Mouse (Mus musculus) forelimb bud, embryonic 11.5 days (tissue): Measurements from ENCODE around the gene Gstm3.

ENCODE experiments used
- DNase-seq: peaks from one replicate; pipeline ENCODE4 v3.0.0-alpha.2; 2012; ENCODE audit warnings: low read depth, low spot score

The Gstm3 gene

DNA sequence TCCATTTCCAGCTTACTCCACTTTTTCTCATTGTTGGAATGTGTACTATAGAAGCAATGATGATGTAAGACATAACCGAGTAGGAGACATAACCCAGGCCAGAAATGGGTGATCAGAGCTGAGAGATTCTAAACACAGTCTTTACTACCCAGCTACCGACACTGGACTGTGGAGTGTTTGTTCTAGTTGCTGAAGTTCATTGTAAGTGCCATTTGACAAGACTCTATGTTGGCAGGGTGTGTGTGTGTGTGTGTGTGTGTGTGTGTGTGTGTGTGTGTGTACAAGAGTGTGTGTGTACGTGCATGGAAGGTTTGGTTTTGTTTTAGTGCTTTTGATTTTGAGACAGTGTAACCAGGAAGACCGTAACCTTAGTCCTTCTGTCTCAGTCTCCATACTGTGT lies 39.4 kb downstream of the Gstm3 start:
- no peak for DNase-seq

DNA sequence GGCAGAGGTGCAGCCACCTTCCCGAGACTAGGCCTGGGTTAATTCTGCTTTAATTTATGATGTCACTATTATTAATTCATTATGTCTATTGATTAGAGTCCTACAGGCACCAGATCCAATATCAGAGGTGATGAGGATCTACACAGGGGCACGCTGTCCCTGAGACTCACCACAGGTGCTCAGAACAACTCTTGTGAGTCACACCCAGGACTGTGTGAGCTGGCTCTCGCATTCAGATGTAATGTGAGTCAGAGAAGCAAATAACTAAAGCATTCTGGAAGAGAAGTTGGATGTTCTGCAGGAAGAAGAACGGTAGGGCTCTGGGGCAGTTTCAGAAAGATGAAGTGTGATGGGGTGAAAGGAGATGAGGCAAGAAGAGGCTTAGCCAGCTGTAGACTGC lies 39.8 kb downstream of the Gstm3 start:
- no peak for DNase-seq

DNA sequence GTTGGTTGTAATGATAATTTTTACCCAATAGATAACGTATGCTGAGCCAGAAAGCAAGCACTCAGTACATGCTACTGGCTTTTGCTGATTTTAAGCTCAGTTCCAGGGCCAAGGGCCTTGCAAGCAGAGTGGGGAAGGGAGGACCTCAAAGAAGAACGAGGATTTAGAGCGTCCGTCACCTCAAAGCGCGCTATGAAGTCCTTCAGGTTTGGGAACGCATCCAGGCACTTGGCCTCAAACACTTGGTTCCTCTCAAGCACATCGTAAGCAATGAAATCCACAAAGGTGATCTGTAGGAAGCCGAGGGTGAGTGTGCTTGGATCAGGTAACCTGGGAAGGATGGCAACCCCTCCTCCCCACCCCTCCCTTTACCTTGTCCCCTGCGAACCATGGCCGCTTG lies 40.4 kb downstream of the Gstm3 start:
- DNase-seq, result no peak

DNA sequence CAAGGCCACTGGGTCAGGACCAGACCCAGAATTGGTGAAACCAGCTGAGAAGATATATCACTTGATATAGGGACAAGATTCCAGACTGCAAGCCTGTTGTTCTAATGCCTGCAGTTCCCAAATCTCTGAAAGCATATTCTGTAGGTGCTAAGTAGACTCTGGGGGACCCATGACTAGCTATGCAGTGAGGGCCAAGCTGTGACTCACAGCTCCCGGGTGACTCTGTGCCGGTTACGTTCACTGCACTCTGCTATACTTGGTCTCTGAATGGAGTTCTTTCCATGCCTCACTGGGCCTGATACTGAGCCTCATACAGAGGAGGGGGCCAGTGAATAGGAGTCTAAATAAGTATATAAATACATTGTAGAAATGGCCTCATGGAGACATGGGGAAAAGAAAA lies 41.2 kb downstream of the Gstm3 start:
- DNase-seq, result no peak

DNA sequence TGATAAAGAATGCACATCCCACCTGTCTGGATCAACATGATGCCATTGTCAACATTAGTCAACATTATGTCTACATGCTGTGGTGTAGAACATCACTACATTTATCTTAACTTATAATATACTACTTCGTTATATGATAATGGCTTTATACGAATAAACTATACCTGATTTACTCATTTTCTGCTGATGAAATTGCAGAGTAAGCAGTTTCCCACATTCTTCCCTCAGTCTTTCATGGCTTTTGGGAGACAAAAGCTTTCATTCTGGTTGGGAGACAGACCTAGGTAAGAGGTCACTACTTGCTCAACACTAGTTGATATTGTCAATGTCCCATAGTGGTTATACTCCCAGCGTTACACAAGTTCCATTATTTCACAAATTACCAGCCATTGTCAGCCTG lies 43.7 kb downstream of the Gstm3 start:
- DNase-seq, result no peak

DNA sequence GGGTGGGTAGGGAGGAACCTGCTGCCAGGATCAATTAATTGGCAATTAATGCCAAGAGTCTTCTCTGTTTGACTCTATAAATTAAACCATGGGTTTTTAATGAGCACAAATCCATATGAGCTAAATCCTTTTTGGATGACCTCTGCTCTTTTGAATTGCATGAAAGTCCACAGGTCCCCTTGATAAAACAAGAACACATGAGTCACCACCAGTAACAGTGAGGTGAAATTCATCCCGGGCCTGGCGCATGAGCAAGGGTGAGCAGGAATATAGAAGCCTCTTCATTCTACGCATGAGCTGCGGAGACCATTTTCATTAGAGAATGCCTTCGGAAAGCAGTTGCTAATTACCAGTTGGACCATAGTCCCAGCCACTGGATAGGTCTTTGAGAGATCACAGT lies 48.7 kb downstream of the Gstm3 start:
- no peak for DNase-seq

DNA sequence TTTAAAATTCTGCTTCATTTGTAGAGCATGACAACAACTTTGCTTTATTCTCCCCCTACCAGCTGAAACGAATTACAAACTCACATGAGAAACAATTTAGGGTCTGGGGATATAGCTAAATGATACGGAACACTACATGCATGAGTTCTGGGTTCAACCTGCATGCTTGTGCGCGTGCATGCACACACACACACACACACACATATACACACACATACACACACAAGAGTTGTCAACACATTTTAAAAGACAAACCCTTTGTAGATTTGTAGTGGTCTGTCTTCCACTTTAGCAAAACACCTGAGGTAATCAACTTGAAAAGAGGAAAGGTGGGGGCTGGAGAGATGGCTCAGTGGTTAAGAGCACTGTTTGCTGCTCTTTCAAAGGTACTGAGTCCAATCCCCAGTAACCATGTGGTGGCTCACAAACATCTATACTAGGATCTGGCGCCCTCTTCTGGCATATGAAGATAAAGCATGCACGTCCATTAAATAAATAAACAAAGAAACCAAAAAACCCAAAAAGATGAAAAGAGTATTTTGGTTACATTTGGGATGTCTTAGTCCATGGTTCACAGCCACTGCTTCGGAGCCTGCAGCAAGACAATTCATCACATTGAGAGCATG lies 51.2 kb downstream of the Gstm3 start:
- DNase-seq, result peak; percentile 75

DNA sequence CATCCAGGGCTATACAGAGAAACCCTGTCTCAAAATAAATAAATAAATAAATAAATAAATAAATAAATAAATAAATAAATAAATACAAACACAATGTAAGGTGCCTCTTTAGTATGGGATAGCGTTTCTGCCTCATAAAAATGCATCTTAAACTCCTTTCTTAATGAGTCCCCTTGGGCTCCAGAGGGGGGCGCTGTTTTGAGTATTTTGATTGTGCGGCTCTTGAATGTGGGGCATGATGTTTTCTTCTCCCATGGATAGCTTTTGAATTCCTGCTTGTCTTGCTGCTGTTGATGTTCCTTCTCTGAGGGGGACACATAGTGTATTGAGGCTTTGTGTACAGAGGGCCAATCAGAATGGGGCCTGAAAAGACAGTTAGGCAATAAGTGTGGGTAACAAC lies 52.0 kb downstream of the Gstm3 start:
- DNase-seq, result no peak

DNA sequence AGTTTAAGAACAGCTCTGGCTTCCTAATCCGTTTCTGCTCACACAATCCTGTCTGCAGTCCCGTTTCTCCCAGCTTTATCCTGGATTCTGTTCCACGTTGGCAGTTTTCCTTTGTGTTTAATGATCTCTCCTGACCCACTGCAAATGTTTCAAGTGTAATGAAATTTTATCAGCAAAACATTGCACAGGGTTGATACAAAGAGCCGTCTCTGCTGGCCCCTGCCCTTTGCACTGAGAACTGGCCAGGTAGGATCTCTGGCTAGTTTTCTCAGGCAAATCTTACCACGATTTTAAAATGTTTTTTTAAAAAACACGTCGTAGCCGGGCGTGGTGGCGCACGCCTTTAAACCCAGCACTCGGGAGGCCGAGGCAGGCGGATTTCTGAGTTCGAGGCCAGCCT lies 52.4 kb downstream of the Gstm3 start:
- no peak for DNase-seq
